Mouse (Mus musculus) WW6 (cell line): ENCODE data around the gene Krtap4-13.
"Not testable (repeated sequence)": the region's sequence is repeated elsewhere in the genome, so short reads cannot be mapped to it uniquely, and the experiment has no call there.

Experiments
- DNase-seq: peaks from one replicate; pipeline ENCODE4 v3.0.0-alpha.2; 2013; ENCODE audit warnings: low read depth, low spot score

Krtap4-13 gene

DNA sequence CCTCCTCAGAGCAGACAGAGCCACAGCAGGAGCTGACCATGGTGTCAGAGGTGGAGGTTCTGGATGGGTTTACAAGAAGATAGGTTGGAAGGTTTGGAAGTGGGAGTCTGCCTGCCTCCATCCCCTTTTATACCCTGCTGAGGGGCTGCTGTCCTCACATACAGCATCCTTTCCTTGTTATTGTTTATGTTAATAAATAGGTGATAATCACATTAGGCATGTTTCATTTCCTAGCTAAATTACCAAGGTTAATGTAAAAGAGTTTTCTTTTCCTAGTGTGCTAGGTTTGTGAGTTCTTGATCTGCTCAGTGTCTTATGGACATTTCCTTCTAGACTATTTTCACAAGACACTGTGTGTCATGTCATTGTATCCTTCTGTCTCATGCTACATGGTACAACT is at the start of gene Krtap4-13:
Krtap4-13 (minus strand) TSS at position 101 of the 400 bp plus-strand sequence.
- DNase-seq, result not testable (repeated sequence)

DNA sequence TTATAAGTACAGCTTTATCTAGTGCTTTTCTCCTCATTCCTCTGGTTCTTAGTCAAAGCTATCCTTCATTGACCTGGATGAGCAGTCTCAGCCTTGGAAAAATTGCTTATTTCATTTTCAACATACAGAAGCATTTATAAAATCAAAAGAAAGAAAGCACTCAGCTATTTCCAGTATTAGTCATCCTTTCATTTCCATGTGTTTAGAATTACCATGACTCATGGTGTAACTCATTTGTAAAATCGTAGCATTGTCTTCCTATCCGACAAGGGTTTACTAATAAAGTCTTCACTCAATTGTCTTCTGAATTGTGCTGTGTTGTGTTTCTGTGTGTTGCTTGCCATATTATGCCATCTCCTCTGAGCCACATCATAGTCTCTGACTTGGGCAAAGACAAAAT is 49.1 kb upstream of the Krtap4-13 start:
- no peak for DNase-seq

DNA sequence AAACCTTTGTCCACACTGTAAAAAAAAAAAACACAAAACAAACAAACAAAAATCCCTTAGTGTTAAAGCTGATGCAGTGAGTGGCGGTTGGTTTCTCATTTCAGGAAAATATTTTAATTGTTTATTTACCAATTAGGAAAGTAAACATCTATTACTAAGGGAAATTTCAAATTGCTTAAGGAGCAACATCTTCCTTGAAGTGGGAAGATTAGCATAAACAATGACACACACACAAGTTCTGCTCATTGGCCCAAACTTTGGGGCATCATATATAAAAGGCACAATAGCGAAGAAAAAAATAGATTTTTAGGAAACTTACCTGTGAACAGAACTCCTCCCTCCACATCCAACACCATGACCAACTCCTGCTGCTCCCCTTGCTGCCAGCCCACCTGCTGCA is 47.9 kb upstream of the Krtap4-13 start, which contains the start of gene Gm11568:
Gm11568 (plus strand) TSS at position 301 of the 400 bp plus-strand sequence.
- DNase-seq, result no peak

DNA sequence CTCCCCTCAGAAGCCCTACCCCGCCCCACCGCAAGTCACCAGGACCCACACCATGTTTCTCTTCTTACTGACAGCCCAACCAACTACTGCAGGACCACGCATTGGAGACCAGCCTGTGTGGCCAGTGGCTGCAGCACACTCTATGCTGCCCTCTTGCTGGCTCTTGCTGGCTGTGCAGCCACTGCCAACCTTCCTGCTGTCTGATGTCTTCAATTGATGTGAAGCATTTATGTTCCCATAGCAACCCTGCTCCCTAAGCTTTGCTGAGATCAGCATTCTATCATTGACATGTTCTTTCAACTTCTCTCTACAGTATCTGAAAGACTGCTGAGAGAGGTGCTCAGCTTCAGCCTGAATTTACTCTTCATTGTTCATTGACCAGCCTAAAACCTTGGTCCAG is 44.4 kb upstream of the Krtap4-13 start:
- no peak for DNase-seq

DNA sequence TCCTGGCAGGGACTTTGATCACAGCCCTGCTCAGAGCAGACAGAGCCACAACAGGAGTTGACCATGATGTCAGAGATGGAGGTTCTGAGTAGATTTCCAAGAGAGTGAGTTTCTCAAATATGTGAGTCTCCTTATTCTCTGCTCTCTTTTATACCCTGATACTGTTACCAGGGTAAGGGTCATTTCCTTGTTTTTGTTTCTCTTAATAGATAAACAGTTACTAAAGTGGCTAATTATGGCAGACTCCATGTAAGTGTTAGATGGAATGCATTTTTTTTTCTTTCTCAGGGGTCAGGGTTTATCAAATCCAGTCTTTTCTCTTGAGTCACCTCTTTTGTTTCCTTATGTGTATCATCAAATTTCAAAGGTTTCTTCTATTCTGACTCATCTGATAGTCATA is 41.8 kb upstream of the Krtap4-13 start, which contains the start of gene Krtap4-16:
Krtap4-16 (minus strand) TSS at position 101 of the 400 bp plus-strand sequence.
- no peak for DNase-seq

DNA sequence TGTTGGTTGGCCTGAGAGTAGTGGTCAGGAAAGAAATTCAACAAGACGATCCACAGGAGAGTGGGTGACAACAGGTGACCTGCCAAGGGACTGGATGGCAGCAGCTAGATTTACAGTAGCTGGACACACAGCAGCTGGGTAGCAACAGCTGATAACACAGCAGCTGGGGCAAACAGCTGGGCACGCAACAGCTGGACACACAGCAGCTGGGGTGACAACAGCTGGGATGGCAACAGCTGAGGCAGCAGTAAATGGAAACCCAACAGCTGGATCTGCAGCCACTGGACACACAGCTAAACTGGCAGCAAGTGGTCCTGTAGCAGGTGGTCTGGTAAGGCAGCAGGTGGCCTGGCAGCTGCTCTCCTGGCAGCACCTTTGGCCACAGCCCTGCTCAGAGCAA is 37.1 kb upstream of the Krtap4-13 start:
- DNase-seq, result no peak

DNA sequence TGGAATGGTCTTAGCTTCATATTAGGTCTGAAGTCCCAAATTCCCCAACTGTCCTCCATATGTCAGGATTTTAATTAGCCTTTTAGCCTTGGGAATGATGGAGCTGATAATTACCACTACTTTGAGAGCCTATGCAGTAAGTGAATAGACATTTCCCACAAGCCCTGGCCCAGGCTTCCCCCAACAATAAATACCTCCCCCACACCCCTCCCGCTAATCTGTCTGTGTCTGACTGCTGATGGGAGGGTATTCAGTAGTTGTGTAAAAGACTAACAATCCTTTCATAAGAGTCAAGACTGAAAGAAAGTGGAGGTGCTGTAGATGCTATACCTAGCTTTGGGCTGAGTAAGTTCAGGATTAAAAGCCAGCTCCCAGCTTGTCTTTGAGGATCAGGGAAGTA is 32.5 kb upstream of the Krtap4-13 start:
- DNase-seq, result no peak

DNA sequence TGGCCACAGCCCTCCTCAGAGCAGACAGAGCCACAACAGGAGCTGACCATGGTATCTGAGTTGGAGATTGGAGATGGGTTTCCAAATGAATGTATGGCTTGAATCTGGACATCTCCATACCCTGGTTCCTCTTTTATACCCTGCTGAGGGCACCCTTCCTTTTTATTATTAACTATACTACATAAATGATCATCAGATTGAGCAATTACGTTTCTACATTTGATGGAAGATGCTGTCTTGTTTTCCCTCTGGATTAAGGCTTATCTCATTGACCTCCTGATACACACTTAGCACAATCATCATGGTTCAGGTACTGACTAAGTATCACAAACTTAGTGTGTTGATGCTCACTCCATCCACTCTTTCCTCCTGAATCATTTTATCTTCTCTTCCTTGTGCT is 28.3 kb upstream of the Krtap4-13 start, which contains the start of gene 2300003K06Rik:
2300003K06Rik (minus strand) TSS at position 101 of the 400 bp plus-strand sequence.
- DNase-seq, result no peak

DNA sequence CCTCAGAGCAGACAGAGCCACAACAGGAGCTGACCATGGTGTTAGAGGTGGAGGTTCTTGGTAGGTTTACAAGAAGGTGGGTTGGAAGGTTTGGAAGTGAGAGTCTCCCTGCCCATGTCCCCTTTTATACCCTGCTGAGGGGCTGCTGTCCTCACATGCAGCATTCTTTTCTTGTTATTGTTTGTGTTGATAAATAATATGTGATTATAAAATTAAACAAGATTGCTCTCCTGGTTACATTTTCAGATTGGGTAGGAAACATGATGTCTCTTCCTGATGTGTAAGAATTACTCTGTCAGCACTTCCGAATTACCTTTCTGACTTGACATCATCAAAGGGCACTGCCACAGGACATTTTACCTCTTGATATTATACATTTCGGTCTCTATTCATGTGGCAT is 5.9 kb upstream of the Krtap4-13 start, which contains the start of gene Gm11564:
Gm11564 (minus strand) TSS at position 101 of the 400 bp plus-strand sequence.
- not testable (repeated sequence) for DNase-seq

DNA sequence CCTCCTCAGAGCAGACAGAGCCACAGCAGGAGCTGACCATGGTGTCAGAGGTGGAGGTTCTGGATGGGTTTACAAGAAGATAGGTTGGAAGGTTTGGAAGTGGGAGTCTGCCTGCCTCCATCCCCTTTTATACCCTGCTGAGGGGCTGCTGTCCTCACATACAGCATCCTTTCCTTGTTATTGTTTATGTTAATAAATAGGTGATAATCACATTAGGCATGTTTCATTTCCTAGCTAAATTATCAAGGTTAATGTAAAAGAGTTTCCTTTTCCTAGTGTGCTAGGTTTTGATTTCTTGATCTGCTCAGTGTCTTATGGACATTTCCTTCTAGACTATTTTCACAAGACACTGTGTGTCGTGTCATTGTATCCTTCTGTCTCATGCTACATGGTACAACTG is 5.3 kb downstream of the Krtap4-13 start, which contains the start of gene Gm11554:
Gm11554 (minus strand) TSS at position 101 of the 400 bp plus-strand sequence.
- DNase-seq, result not testable (repeated sequence)

DNA sequence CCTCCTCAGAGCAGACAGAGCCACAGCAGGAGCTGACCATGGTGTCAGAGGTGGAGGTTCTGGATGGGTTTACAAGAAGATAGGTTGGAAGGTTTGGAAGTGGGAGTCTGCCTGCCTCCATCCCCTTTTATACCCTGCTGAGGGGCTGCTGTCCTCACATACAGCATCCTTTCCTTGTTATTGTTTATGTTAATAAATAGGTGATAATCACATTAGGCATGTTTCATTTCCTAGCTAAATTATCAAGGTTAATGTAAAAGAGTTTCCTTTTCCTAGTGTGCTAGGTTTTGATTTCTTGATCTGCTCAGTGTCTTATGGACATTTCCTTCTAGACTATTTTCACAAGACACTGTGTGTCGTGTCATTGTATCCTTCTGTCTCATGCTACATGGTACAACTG is 10.9 kb downstream of the Krtap4-13 start, which contains the start of gene Gm11569:
Gm11569 (minus strand) TSS at position 101 of the 400 bp plus-strand sequence.
- not testable (repeated sequence) for DNase-seq

DNA sequence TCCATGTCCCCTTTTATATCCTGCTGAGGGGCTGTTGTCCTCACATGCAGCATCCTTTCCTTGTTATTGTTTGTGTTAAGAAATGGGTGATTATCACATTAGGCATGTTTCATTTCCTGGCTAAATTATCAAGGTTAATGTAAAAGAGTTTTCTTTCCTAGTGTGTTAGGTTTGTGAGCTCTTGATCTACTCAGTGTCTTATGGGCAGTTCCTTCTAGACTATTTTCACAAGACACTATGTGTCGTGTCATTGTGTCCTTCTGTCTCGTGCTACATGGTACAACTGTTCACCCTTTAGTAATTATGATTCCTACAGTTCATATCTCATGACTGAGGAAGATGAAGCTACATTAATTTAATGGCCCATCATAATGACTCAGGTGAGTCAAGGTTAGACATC is 16.3 kb downstream of the Krtap4-13 start, which contains the start of gene Gm11596:
Gm11596 (minus strand) TSS at position 101 of the 400 bp plus-strand sequence.
- no peak for DNase-seq

DNA sequence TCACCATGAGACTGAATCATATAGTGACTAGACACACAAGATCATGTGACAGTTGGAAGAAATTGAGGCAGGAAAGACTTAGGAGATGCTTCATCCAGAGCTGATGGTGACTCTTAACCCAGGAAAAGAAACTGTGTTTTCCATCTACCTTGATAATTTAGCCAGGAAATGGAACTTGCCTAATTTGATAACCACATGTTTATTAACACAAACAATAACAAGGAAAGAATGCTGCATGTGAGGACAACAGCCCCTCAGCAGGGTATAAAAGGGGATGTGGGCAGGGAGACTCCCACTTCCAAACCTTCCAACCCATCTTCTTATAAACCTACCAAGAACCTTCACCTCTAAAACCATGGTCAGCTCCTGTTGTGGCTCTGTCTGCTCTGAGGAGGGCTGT is 24.8 kb downstream of the Krtap4-13 start, which contains the start of gene Krtap4-9:
Krtap4-9 (plus strand) TSS at position 301 of the 400 bp plus-strand sequence.
- DNase-seq, result not testable (repeated sequence)

DNA sequence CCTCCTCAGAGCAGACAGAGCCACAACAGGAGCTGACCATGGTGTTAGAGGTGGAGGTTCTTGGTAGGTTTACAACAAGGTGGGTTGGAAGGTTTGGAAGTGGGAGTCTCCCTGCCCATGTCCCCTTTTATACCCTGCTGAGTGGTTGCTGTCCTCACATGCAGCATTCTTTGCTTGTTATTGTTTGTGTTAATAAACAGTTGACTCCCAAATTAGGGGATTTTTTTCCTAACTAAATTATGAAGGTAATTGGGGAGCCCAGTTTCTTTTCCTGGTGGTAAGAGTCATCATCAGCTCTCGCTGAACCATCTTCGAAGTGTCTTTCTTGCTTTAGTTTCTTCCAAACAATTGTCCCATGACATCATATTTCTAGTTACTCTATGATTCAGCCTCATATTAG is 29.1 kb downstream of the Krtap4-13 start, which contains the start of gene Krtap4-8:
Krtap4-8 (minus strand) TSS at position 101 of the 400 bp plus-strand sequence.
- DNase-seq, result no peak

DNA sequence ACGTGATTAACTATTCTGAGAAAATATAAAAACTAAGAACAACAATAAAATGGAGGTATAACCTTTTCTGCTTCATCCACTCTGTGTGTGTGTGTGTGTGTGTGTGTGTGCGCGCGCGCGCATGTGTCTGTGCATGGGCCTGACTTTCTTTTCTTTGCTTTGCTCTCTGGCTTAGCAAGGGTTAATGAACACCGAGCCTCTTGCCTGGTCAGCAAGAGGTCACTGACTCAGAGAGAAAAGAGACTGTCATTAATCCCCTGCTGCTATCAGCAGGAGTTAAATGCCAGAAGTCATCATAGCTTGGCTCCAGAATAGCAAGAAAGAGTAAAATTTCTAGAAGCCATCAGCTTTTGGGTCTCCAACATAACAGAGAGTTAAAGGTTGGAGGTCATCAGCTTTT is 31.3 kb downstream of the Krtap4-13 start:
- DNase-seq, result no peak

DNA sequence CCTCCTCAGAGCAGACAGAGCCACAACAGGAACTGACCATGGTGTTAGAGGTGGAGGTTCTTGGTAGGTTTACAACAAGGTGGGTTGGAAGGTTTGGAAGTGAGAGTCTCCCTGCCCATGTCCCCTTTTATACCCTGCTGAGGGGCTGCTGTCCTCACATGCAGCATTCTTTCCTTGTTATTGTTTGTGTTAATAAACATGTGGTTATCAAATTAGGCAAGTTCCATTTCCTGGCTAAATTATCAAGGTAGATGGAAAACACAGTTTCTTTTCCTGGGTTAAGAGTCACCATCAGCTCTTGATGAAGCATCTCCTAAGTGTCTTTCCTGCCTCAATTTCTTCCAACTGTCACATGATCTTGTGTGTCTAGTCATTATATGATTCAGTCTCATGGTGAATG is 36.9 kb downstream of the Krtap4-13 start, which contains the start of gene Gm11595:
Gm11595 (minus strand) TSS at position 101 of the 400 bp plus-strand sequence.
- not testable (repeated sequence) for DNase-seq

DNA sequence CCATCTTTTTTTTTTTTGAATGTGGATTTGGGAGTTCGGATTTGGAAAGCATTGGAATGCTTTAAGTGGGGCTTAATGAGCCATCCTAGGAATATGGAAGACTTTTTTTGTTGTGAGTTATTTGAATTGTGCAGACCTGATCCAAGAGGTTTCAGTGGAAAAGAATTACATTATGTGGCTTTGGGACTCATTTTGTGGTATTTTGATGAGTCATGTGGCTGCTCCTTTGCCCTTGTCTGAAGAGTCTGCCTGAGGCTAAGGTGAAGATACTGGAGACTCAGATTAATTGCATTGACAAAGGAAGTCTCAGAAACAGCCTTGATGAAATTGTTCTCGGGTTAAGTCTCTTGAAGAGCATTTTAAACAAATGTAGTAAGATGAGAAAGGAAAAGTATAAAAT is 41.3 kb downstream of the Krtap4-13 start:
- no peak for DNase-seq
